ENCODE assay signal across 9 mouse cellular contexts in the genomic region with DNA sequence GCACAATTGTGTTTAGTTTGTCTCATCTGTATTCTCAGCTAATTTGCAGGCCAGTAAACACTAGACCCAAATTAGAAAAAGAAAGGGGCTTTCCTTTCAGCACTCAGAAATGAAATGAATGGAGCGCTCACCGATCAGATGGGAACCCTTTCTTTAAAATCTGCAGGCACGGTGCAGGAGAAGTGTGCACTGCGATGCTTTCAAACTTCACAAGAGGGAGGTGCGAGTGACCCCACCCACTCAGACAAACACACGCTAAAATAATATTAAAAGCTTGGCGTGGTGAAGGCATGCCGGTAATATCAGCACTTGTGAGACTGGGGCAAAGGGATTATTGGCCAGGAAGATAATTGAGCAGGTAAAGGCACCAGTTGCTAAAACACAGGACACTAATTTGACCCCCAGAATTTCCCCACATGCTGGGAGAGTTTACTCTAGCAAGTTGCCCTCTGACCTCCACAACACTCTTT. TPM values are rescaled to one million over a fixed set of nuclear protein-coding genes. Genes with fewer than 3 reads are reported as not detected.
DNase-seq lines count a peak whose midpoint lies in the region; ATAC-seq and TF ChIP-seq lines count a peak whose summit lies in the region.
"Had no signal": no experiment of that assay in that cellular context is flagged by ENCODE, and none has a peak within 500 bp of the region (broad histone marks: within the 10 kb centered on the region; RNA-seq: fewer than 3 reads in every experiment).

No protein-coding gene starts in this region.

- ATAC-seq in heart, embryonic 14.5 days (ENCODE audit: insufficient number of reproducible peaks, insufficient read depth, low FRiP score, low read depth) = no peak
- ATAC-seq in hindbrain, postnatal 0 days = no peak
- ATAC-seq in midbrain, embryonic 14.5 days (ENCODE audit: low FRiP score, low TSS enrichment) = no peak

- DNase-seq in heart, postnatal 25 days (ENCODE audit: low spot score) = no peak
- DNase-seq in hindbrain, postnatal 0 days (ENCODE audit: low spot score) = no peak
- no peak for DNase-seq in midbrain, embryonic 14.5 days
- no peak for DNase-seq in layer of hippocampus, postnatal 36 days
- no peak for DNase-seq in urinary bladder, postnatal 10 days (ENCODE audit: low spot score)
- DNase-seq in gastrocnemius, postnatal 10 days = no peak

- 11% methylated on average over 8 of the region's 8 CpGs for WGBS in heart, embryonic 14.5 days
- WGBS in hindbrain, postnatal 0 days = 4% methylated on average over 8 of the region's 8 CpGs
- 2% methylated on average over 8 of the region's 8 CpGs for WGBS in midbrain, embryonic 14.5 days

- H3K27ac ChIP-seq in heart, embryonic 14.5 days (replicated peaks in 1 of 2; ENCODE audit: control insufficient read depth in 1 of 2, insufficient read depth in 1 of 2, low read depth in 2 of 2, low read length in 2 of 2) = no peak overlapping the region
- no peak overlapping the region for H3K27ac ChIP-seq in brown adipose tissue, adult 24 weeks (replicated peaks; ENCODE audit: low read depth, low read length)
- no peak overlapping the region for H3K27ac ChIP-seq in hindbrain, postnatal 0 days
- H3K27ac ChIP-seq in midbrain, embryonic 14.5 days (replicated peaks; ENCODE audit: low read depth, low read length) = no peak overlapping the region
- H3K27ac ChIP-seq: embryonic facial prominence, embryonic 12.5 days had no signal

- no peak for TF ChIP-seq CTCF in hindbrain, postnatal 0 days (IDR thresholded peaks at IDR 0.05; ENCODE audit: low read depth)

- no peaks in the 10 kb centered on the region for H3K36me3 ChIP-seq in heart, embryonic 14.5 days (ENCODE audit: control insufficient read depth, insufficient read depth, low read length)
- no peaks in the 10 kb centered on the region for H3K36me3 ChIP-seq in hindbrain, postnatal 0 days (ENCODE audit: insufficient read depth, low read length)
- no peaks in the 10 kb centered on the region for H3K36me3 ChIP-seq in midbrain, embryonic 14.5 days (ENCODE audit: control insufficient read depth, insufficient read depth, low read length)
- H3K36me3 ChIP-seq: embryonic facial prominence, embryonic 12.5 days had no signal

- H3K4me1 ChIP-seq in heart, embryonic 14.5 days (ENCODE audit: control insufficient read depth in 2 of 2, insufficient read depth in 2 of 2, low read length in 2 of 2) = peaks cover 3 to 15% of the 10 kb centered on the region in 2 experiments; a peak in 3 of 4 replicates
- peaks cover 4% of the 10 kb centered on the region; the same call in 1 of the 2 replicates for H3K4me1 ChIP-seq in brown adipose tissue, adult 24 weeks (ENCODE audit: control insufficient read depth, insufficient read depth, insufficient read length, low read length)
- H3K4me1 ChIP-seq in hindbrain, postnatal 0 days (ENCODE audit: insufficient read depth, low read length) = no peaks in the 10 kb centered on the region
- peaks cover 12% of the 10 kb centered on the region; the same call in 1 of the 2 replicates for H3K4me1 ChIP-seq in midbrain, embryonic 14.5 days (ENCODE audit: control insufficient read depth, insufficient read depth, low read length)

- H3K27me3 ChIP-seq in heart, embryonic 14.5 days (ENCODE audit: control insufficient read depth, insufficient read depth, low read length) = peaks cover 23% of the 10 kb centered on the region
- peaks cover 25% of the 10 kb centered on the region for H3K27me3 ChIP-seq in hindbrain, postnatal 0 days (ENCODE audit: insufficient read depth, low read length)
- peaks cover 58% of the 10 kb centered on the region for H3K27me3 ChIP-seq in midbrain, embryonic 14.5 days (ENCODE audit: control insufficient read depth, insufficient read depth, low read length)

- intact Hi-C loops in heart, postnatal 25 days (cut with DNase I) = loop anchor here (5.0 kb wide), 1 partner anchor 58 kb away; the partner anchor contains the start of gene Zc3hav1l

- H3K4me3 ChIP-seq in heart, embryonic 14.5 days (ENCODE audit: control insufficient read depth in 1 of 2, insufficient read depth in 1 of 2, low read depth in 1 of 2, low read length in 2 of 2) = peak overlapping the region in 1 of 2 experiments; percentile 70; a peak in 3 of 4 replicates
- peak overlapping the region; percentile 87 for H3K4me3 ChIP-seq in brown adipose tissue, adult 24 weeks (ENCODE audit: insufficient read depth, low read depth, low read length)
- H3K4me3 ChIP-seq in hindbrain, postnatal 0 days (ENCODE audit: low read length) = peak overlapping the region; percentile 51
- H3K4me3 ChIP-seq in midbrain, embryonic 14.5 days (replicated peaks; ENCODE audit: low read depth, low read length) = no peak overlapping the region

- H3K4me2 ChIP-seq in heart, embryonic 14.5 days (ENCODE audit: low read length) = peak overlapping the region; percentile 73
- peak overlapping the region; percentile 57 for H3K4me2 ChIP-seq in hindbrain, postnatal 0 days (ENCODE audit: low read depth, low read length)
- peak overlapping the region; percentile 62; the same call in 1 of the 2 replicates for H3K4me2 ChIP-seq in midbrain, embryonic 14.5 days (ENCODE audit: low read length)

- H3K9ac ChIP-seq in heart, embryonic 14.5 days (ENCODE audit: low read length) = peak overlapping the region; percentile 70; the same call in 1 of the 2 replicates
- H3K9ac ChIP-seq in hindbrain, postnatal 0 days (replicated peaks; ENCODE audit: low read length) = no peak overlapping the region
- H3K9ac ChIP-seq in midbrain, embryonic 14.5 days (replicated peaks; ENCODE audit: low read length) = no peak overlapping the region
- H3K9ac ChIP-seq: embryonic facial prominence, embryonic 12.5 days had no signal

- no peaks in the 10 kb centered on the region for H3K9me3 ChIP-seq in heart, embryonic 14.5 days (ENCODE audit: control insufficient read depth, low read length)
- H3K9me3 ChIP-seq in hindbrain, postnatal 0 days (ENCODE audit: low read length) = no peaks in the 10 kb centered on the region
- no peaks in the 10 kb centered on the region for H3K9me3 ChIP-seq in midbrain, embryonic 14.5 days (ENCODE audit: control insufficient read depth, low read length)
- H3K9me3 ChIP-seq: embryonic facial prominence, embryonic 12.5 days had no signal

RNA-seq across cellular contexts. Expression of gene Zc3hav1, which starts 1.0 kb away (rescaled TPM):
- polyA plus RNA-seq in heart, embryonic 14.5 days (2014; fragmentation: Nextera tagmentation; extraction: Ambion mirVana) = 7.2 and 9.1 TPM in 2 replicates
- total RNA-seq in heart, postnatal 25 days (2021) = 10 to 100 TPM; 12.6 to 15.3 TPM
- 10.5 and 10.6 TPM in 2 replicates for polyA plus RNA-seq in brown adipose tissue, adult 24 weeks (2012; ENCODE audit: insufficient read depth, insufficient read length, missing spikeins)
- total RNA-seq in hindbrain, postnatal 0 days (2014; rRNA removed) = 5.0 and 7.0 TPM in 2 replicates
- 2.3 and 2.9 TPM in 2 replicates for polyA plus RNA-seq in hindbrain, postnatal 0 days (2015; fragmentation: Nextera tagmentation; extraction: Ambion mirVana)
- 0.74 and 1.8 TPM in 2 replicates for polyA plus RNA-seq in midbrain, embryonic 14.5 days (2014; fragmentation: Nextera tagmentation; extraction: Ambion mirVana)
- 1 to 10 TPM; 2.8 to 3.2 TPM for total RNA-seq in layer of hippocampus, postnatal 36 days (2021)
- total RNA-seq in gastrocnemius, postnatal 10 days (2021) = 10 to 100 TPM in 1 of 2 experiments, 1 to 10 TPM in 1; 9.1 to 11.2 TPM

RNA-seq across cellular contexts. Expression of gene Ttc26, which starts 25.9 kb away (rescaled TPM):
- polyA plus RNA-seq in heart, embryonic 14.5 days (2014; fragmentation: Nextera tagmentation; extraction: Ambion mirVana) = 2.7 and 3.9 TPM in 2 replicates
- total RNA-seq in heart, postnatal 25 days (2021) = 1 to 10 TPM; 2.2 to 2.5 TPM
- 1.7 and 2.9 TPM in 2 replicates for polyA plus RNA-seq in brown adipose tissue, adult 24 weeks (2012; ENCODE audit: insufficient read depth, insufficient read length, missing spikeins)
- total RNA-seq in hindbrain, postnatal 0 days (2014; rRNA removed) = 4.6 and 5.0 TPM in 2 replicates
- 2.5 and 2.9 TPM in 2 replicates for polyA plus RNA-seq in hindbrain, postnatal 0 days (2015; fragmentation: Nextera tagmentation; extraction: Ambion mirVana)
- polyA plus RNA-seq in midbrain, embryonic 14.5 days (2014; fragmentation: Nextera tagmentation; extraction: Ambion mirVana) = 4.7 and 6.0 TPM in 2 replicates
- 10 to 100 TPM; 11.1 to 11.5 TPM for total RNA-seq in layer of hippocampus, postnatal 36 days (2021)
- total RNA-seq in gastrocnemius, postnatal 10 days (2021) = 1 to 10 TPM; 1.3 to 2.4 TPM

RNA-seq across cellular contexts. Expression of gene Zc3hav1l, which starts 56.3 kb away (rescaled TPM):
- polyA plus RNA-seq in heart, embryonic 14.5 days (2014; fragmentation: Nextera tagmentation; extraction: Ambion mirVana) = 8.7 and 9.3 TPM in 2 replicates
- 1 to 10 TPM; 1.6 to 2.4 TPM for total RNA-seq in heart, postnatal 25 days (2021)
- 0.28 and 0.63 TPM in 2 replicates for polyA plus RNA-seq in brown adipose tissue, adult 24 weeks (2012; ENCODE audit: insufficient read depth, insufficient read length, missing spikeins)
- total RNA-seq in hindbrain, postnatal 0 days (2014; rRNA removed) = 6.1 and 7.9 TPM in 2 replicates
- polyA plus RNA-seq in hindbrain, postnatal 0 days (2015; fragmentation: Nextera tagmentation; extraction: Ambion mirVana) = 2.7 and 2.9 TPM in 2 replicates
- 8.1 and 10.2 TPM in 2 replicates for polyA plus RNA-seq in midbrain, embryonic 14.5 days (2014; fragmentation: Nextera tagmentation; extraction: Ambion mirVana)
- total RNA-seq in layer of hippocampus, postnatal 36 days (2021) = 1 to 10 TPM; 4.3 to 4.9 TPM
- 1 to 10 TPM; 4.3 to 6.5 TPM for total RNA-seq in gastrocnemius, postnatal 10 days (2021)
